Mouse (Mus musculus): ENCODE results near the gene Naa16.

DNA sequence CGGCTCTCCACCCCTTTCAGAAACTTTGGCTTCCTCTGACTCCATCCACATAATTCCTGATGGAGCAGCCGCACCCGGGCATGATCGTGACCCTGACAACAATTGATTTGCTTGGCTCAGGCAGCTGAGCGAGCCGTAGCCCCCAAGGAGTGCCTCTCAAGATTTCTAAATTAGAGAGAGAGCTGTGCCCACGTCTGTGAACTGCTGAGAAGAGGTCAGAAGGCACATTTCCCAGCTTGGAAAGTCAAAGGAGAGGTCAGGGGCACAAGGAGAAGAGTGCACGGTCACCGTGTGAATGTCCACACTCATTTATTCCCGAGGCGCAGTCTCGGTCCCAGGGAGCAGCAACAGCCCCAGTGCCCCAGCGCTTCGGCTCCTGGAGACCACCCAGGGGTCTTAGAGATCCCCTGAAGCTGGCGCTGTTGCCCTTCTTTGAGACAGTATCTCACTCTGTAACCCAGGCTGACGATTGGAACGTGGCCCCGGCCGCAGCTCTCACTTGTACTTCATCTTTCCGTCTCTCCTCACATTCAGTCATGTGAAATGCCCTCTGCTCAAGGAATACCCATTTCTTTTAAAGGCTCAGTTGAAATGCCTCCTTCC is 29.6 kb upstream of the Naa16 start:
- TF ChIP-seq CTCF (IDR thresholded peaks at IDR 0.05; ENCODE audit: low read depth, low read length) (no peak), POLR2A (IDR thresholded peaks at IDR 0.05; ENCODE audit: borderline replicate concordance, low read depth, low read length) (no peak)

All from bone marrow macrophage, adult 2 months (primary cell).